Mouse (Mus musculus): ENCODE measurements at regions not wholly inside any gene's neighbourhood (a gene's known extent, or its start where the extent isn't known, plus 50 kb on each side); places are given as distances from the start of the nearest gene placed in this dataset.

- TF ChIP-seq CTCF (IDR thresholded peaks at IDR 0.05; ENCODE audit: low read depth) = no peak
- no peak for TF ChIP-seq EP300 (IDR thresholded peaks at IDR 0.05; ENCODE audit: low read depth)
These were observed 375.2 kb upstream of the B3galt2 start for GRCm38 (mm10) chr1:143265216-143265615.

Data from liver, postnatal 0 days (tissue).